Mouse (Mus musculus): ENCODE data around the gene Palld.

- no peak for TF ChIP-seq GATA1 (IDR thresholded peaks at IDR 0.05; ENCODE audit: low read length)
- TF ChIP-seq TAL1 (IDR thresholded peaks at IDR 0.05; ENCODE audit: low read length), result no peak
Measured at GRCm38 (mm10) chr8:61700932-61701681, 201.4 kb downstream of the Palld start.
